Mouse (Mus musculus): ENCODE measurements around the gene Gm8453.
"Not testable (repeated sequence)": the region's sequence is repeated elsewhere in the genome, so short reads cannot be mapped to it uniquely, and the experiment has no call there.

Gene Gm8453

DNA sequence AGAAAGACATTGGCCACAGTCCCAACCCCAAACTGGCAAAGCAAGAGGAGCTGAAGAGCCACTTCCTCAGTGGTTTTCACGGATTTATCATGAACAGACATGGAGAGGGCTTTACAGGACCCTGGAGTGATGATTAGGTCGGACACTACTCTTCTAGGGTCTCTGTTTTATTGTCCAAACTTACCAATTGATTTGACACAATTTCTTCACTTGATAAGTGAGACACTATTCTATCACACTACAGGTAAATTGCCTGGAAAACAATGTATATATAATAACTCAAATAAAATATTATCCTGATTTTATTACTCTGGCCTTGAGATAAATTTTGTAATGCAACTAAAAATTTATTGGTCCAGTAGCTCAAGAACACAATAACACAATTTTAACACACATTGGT, at the start of gene Gm8453:
Gene Gm8453 (minus strand): TSS at position 101 of the 400 bp plus-strand sequence.
- not testable (repeated sequence) for DNase-seq

DNA sequence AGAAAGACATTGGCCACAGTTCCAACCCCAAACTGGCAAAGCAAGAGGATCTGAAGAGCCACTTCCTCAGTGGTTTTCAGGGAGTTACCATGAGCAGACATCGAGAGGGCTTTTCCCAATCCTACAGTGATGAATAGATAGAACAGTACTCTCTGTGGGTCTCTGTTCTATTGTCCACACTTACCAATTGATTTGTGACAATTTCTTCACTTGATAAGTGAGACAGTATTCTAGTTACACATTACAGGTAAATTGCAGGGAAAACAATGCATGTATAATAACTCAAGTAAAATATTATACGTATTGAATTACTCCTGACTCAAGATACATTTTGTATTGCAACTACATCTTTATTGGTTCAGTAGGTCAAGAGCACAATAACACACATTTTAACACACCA, 28.1 kb downstream of the Gm8453 start, which contains the start of gene Gm8653:
Gene Gm8653 (minus strand): TSS at position 101 of the 400 bp plus-strand sequence.
- not testable (repeated sequence) for DNase-seq

DNA sequence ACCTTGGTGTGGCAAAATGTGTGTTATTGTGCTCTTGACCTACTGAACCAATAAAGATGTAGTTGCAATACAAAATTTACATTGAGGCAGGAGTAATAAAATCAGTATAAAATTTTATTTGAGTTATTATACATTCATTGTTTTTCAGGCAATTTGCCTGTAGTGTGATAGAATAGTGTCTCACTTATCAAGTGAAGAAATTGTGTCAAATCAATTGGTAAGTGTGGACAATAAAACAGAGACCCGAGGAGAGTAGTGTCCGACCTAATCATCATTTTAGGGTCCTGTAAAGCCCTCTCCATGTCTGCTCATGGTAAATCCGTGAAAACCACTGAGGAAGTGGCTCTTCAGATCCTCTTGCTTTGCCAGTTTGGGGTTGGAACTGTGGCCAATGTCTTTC, 40.2 kb downstream of the Gm8453 start, which contains the start of gene Vmn1r143:
Gene Vmn1r143 (plus strand): TSS at position 301 of the 400 bp plus-strand sequence.
- DNase-seq, result not testable (repeated sequence)

Measured in kidney, postnatal 10 days (tissue).